Mouse (Mus musculus) retina, embryonic 14.5 days (tissue): Measurements from ENCODE around the gene Btrc.
A peak's percentile ranks its signal among the peaks of the same experiment; 100 is the strongest.

ENCODE experiments used
- DNase-seq: peaks from one replicate; pipeline ENCODE4 v3.0.0-alpha.2; 2015; ENCODE audit warnings: low spot score

Btrc gene

DNA sequence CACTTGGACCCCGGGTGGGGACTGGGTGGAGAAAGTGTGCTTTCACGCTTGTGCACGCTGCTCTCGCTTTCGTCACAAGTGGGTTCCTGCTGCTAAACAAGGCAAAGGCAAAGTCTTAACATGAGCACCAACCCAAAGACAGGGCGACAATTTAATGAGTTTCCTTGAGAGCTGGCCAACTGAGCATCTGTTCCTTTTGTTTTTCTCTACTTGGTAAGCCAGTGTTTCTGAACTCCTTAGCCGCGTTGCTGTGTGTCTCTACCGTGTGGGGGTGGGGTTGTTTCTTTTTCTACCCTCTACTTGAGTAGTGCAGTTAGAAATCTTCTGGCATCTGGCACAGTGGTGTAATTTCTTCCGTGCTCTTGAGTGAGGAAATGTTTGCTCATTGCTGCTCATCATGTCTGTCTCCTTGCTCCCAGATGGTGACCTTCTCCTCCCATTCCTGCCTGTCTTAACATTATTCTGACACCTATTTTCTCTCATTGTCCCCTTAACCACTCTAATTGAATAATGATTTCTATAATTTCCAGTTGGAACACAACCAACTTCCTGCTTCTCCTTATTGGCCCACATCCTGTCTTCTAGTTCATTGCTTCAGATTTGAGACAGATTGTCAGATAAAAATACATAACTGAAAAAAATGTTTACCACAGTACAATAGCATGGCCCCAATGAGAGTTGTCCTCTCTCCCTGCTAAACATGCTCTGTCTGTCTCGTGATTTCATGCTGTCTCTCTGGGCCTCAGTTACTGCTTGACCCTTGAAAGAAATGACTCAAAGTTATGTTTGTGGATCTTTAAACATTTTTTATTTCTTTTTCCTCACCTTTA is 109.4 kb downstream of the Btrc start:
- DNase-seq = no peak

DNA sequence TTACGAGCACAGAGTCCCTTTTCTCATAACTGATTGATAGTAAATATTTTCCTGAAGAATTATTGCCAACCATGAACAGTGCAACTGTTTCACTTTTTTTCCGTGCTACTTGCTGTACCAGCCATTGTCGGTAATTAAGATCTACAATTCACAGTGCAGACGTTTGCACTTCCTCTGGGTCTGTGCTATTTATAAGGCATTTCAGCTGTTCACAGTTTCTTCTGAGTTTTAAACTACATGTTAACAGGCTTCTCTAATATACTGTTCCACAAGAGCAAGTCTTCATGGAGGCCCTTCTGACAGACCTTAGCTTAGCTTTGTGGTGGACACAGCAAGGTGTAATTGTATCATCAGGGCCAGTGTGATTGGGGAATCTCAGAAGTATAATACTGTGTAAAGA is 111.2 kb downstream of the Btrc start:
- no peak for DNase-seq

DNA sequence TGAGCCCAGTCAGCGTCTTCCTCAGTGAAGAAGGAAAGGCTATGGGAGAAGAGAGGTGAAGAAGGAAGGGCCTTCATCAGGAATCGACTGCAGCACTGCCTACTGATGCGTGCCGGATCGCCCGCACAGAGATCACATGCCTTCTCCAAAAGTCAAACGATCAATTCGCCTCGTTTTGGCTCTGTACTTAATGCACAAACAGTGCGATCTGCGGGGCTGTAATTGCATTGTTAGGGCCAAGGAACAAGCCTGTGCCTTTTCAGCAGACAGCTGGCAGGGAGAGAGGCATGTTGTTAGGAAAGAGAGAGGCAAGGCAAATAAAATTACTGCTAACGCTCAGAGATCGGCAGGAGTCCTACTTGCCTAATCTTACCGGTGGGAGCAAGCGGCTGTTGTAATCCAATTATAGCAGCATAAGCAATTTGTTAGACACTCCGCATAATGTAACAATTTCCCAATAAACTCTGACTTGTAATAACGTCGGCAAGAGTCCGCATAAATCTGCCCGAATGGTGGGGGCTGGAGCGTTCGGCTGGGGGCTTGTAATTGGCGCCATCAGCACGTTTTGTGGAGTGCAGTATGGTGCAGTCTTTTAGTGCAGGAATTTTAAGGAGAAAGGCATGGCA is 112.5 kb downstream of the Btrc start:
- DNase-seq = peak; percentile 54

DNA sequence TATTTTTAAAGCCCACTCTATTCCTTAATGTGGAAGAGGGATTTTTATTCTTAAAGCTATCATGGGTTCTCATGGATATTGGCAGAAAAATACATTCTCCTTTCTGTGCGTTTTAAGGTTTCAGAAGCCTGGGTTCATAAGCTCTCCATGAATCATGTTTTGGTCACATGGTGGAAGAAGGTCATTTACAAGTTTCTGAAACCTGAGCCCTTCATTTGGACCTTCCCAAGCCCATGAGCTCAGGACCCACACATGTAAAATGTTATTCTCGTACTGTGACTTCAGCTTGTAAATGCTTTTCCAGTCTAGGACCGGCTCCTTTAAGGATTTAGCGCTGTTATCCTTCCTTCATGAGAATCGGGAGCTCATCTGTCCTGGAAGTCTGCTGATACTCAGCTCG is 116.0 kb downstream of the Btrc start:
- DNase-seq = no peak

DNA sequence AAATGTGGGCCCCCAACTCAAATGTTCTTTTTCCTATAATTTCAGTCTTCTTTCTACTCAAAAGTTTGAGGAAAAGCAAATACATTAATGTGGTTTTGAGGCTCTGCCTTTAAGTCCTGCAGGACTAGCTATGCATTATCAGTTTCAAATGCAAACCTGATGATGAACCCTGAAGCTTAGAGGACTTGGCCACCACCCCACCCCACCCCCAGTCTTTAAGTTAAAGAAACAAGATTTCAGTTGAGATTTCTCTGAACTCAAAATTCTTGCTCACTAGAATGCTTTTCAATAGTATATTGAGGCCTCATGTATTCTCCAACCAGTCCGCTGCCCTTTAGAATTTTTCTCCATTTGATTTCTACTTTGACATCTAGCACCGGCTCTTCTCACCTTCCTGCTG is 117.0 kb downstream of the Btrc start:
- no peak for DNase-seq

DNA sequence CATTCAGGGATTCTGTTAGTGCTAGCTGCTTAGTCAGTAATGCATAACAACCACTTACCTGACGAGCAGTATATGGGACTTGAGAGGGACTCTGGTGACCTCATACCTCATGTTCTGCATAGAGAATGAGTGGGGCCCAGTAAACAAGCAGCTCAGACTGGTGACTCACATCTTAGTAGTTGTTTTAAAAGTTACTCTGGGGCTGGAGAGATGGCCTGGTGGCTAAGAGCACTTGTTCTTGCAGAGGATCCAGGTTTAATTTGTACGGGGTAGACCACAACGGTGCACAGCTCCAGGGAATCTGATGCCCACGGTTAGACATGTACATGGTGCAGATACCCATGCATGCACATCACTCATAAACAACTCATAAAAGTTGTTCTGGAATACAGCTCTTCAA is 117.4 kb downstream of the Btrc start:
- no peak for DNase-seq

DNA sequence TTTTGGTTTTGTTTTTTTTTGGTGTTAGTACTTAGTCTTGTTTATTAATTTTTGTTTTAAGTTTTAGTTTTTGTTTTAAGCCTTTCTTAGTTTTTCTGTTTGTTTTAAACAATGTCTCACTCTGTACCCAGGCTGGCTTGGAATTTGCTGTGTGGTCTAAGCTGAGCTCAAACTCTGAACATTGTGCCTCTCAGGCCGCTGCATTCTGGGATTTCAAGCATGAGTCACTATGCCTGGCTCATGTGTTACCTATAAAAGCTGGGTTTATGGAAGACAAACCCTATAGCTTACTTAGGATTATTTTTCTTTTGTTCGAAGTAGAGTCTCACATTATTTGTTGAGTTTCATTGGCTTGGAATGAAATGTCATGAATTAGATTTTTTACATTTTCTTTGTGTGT is 119.9 kb downstream of the Btrc start:
- no peak for DNase-seq

DNA sequence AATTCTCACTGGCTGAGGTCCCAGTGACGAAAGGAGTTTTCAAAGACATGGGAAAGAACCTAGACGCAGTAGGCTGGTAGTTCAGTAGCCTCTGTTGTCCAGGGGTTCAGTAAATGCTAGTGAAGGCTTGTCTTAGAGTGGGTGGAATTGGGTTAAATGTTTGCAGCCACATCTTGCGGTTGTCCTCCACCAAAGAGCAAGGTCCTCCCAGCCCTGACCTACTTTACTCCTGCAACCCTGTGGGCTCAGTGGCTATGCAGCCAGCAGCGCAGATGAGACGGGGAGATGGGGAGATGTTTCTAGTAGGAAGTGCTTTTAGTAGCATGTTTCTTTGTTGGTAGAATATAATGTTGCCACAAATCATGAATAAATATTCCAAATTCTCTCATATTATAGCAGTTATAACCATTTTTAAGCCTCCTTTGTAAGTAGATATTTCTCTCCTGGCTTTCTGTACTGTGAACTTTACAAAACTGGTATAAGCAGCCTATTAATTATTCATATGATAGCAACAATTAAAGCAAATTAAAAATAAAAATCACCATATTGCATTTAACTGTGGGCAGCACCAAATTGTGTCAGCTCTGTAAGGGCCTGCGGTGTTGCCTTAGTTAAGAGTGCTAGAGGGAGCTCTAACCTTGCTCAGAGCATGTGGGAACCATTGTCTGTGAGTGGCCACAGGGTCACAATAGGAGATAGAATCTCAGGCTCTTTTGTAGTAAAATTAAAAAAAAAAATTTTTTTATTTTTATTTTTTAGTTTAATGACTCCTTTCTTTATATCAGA is 122.9 kb downstream of the Btrc start:
- no peak for DNase-seq

DNA sequence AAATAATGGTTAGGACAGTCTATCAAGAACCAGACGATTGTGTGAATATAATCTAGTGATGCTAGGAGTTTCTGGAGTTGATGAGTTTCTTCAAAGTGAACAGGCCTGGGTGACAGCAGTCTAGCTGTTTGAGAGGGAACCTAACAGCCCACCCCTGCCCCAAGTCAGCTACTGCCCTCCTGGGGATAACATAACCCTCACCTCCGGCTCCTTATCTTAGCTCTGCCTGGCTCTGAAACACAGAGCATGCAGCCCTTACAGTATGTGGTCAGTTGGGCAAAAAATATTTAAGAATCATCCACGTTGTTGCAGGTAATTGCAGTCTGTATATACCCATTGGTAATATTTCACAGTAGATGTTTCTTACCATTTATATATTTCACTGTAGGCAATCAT is 123.5 kb downstream of the Btrc start:
- no peak for DNase-seq

DNA sequence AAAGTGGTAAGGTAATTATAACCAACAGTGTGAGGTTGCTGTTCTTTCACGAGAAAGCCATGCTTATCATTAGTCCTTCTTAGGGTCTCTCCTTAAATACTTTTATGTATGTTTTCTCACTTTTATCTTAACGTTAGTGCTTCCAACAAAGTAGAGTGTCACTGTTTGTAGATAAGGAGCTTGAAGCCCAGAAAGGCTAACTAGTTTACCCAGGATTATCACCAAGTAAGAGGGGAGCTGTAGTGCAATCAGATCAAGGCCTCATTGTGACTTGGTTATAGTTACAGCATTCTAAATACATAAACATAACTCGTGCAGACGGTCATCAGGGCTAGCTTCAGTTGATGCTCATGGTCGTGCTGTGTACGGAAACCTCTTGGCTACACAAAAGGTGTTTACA is 126.4 kb downstream of the Btrc start:
- DNase-seq = no peak

DNA sequence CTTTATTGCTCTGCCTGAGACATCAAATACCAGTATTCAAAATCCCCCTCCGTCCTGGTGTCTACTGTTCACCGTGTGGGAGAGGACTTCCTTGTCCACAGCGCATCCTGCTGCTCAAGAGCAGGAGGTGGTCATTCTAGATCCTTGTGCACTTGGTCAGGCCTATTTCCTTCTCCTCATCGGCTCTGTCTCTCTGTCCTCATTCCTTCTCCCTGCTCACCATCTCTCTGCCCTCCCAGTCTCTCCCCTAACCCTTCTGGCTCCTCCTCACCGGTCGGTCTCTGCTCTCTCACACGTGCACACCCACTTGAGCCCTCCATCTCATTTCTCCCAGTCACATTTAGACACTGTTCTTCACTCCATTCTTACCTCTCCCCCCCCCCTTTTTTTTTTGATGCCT is 127.7 kb downstream of the Btrc start:
- no peak for DNase-seq

DNA sequence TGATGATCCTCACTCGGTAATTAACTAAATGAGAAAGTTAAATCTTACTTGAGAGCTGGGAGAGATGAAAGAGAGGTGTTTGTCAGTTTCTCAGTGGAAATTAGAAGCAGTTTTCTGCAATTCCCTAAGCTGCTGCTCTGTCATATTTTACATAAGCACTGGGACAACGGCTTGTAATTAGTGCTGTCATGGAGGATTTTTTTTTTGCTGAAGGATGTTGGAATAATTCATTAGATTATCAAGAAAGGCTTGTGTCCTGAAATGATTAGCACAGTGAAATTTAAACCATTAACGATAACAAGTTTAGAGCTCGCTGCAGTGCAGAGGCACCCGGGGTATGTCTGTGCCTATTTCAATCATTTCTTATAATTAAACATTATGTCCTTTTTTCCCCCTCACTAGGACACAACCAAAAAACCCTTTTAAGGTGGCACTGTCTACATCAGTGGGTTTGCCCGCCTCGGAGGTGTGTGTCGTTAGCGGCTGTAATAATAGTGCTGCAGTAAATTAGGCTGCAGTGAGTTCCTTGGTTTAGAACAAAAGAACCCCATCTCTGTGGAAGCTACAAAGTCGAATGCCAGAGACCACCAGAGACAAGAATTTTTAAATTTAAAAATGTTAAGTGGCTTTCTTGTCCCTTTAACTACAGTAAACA is 130.7 kb downstream of the Btrc start:
- peak; percentile 59 for DNase-seq

DNA sequence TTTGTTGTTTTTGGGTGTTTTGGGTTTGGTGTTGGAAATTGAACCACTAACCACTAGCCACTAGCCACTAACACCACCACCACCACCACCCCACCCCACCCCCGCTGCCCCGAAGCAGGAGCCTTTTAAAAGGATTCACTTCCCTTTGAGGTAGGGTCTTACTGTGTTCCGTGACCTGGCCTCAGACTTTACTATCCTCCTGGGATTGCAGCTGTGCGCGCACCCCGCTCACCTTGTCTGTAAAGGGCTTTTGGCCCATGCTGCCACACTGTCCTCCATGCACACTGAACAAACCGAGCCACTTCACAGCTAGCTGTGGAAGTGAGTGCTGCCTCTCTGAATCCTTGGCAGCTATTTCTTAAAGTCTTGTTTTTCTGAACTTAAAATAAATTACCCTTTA is 141.9 kb downstream of the Btrc start:
- no peak for DNase-seq

DNA sequence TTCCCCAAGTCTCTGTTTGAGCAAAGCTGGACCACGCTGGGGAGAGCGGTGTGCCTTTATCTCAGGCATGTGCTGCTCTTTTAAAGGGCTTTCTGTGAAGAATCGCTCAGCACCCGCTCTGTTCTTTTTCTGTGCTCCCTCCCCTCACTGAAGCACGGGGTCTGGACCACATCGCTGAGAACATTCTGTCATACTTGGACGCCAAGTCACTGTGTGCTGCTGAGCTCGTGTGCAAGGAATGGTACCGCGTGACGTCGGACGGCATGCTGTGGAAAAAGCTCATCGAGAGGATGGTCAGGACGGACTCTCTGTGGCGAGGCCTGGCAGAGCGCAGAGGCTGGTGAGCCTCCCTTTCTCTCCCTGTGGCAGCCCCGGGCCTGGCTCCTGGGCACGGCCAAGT is 144.0 kb downstream of the Btrc start:
- no peak for DNase-seq

DNA sequence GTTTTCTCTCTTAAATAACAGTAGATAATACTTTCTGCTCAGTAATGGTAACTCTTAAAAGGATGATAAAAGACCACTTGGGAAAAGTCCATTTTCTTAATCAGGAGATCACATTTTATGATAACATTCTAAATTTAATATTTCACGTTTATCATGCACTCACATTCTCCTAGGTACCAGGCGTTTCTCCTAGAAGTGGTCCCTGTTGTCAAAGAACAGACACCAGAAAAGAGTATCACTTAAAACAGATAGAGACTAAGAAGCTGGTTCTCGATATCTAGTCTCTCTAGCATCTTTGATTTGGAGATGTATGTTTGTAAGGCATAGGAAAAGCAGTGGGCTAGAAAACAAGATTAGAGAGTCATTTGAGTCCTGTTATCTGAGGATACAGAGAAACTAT is 147.1 kb downstream of the Btrc start:
- DNase-seq = no peak

DNA sequence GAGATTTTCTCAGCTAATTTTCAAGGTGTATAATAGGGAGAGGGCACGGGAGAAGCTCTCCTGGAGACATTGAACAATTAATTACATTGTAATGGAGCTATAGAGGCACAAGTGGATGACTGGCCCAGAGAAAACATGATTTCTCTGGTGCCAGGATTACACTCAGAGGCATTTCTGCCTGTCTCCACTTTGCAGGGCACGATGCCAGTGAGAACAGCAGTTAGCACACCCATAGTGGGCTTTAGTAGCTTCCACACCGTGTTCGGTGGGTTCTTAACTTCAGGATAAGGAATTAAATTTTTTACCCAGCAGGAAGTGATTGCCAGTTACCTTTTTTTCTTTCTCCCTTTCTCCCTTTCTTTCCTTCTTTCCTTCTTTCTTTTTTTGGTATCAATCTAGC is 147.9 kb downstream of the Btrc start:
- no peak for DNase-seq

DNA sequence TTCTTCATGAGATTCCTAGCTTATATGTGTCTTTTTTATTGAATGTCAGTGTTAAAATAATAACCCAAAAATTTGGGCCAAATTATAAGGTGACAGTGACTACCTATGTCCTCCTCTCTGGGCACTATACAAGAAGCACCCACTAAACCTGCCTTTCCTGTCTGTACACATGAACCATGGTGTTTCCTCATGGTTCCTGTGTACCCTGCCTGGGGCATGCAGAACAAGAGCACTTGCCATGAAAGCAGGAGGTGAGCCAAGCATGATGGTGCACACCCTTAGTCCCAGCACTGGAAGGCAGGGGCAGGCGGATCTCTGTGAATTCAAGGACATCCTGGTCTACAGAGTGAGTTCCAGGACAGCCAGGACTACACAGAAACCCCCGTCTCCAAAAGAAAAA is 151.8 kb downstream of the Btrc start:
- DNase-seq = no peak

DNA sequence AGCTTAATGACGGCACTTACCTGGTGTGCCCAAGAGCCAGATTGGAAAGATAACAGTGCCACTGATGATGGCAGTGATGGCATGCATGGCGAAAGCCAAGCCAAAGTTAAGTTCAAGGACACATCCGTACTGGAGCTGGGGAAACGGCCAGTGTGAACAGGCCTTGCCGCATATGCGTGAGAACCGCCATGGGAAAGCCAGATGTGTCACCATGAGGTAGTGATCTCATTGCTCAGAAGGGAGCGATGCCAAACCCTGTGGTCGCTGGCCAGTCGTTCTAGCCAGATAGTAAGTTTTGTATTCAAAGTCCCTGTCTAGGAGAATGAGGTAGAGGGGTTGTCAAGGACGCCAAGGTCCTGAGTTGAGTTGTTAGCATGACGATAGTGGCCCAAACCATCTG is 152.7 kb downstream of the Btrc start:
- no peak for DNase-seq

DNA sequence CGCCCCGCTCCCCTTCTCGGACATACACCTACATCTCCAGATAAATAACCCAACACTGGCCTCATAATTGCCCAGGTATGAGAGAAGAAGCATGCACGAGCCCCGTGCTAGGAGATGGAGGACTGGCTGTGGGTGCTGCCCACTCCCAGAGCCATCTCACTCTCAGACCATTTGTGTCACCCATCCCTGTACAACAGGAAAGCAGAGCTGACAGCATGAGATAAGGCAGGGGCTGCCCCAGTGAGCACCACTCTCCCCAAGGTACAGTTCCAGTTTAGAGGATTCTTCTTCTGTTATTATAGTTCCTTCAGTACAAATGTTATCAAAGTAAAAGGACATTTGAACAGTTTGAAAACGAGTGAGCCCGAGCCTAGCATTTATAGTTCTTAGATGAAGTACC is 163.8 kb downstream of the Btrc start:
- no peak for DNase-seq

DNA sequence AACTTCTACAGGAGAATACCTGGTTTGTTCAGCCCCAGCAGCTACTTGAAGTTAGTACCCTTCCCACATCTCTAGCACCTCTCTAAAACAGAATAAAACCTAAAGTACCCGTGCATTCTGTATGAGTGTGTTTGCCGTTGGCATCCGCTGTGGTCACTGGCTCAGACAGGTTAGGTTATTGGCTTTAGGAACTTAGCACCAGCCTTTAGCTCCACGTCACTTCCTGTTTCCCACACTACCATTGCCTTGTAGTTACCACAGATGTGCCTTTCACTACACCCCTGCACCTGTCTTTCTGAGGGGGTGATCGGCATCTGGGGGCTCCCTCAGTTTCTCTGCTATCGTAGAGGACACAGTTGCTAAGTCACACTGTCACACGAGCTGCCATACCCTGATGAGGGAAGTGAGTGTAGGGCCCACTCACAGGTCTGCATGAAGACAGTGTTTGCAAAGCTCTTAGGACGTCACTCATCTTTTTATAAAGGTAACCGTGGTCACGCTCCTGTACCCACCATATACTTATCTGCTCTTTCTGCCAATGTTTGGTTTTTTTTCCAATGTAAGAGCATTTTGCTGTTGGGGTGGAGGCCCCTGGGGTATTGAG is 164.5 kb downstream of the Btrc start:
- no peak for DNase-seq

DNA sequence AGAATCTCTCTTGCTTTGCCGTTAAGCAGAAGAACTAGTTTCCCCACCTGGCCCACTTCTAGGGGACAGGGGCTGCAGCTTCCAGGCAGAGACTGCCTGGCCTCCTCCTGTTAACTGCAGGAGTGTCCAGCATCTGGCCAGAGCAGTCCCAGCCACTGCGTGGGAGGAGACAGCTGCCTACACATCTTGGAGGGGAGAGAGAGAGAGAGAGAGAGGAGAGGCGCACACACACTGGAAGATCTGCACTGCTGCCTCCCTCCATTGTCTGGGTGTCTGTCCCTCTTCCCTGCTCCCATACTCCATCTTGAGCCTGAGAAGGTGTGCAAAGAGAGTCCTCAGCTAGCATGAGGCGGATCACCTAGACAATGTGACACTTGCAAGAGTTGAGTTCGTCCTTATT is 165.8 kb downstream of the Btrc start:
- DNase-seq = no peak
